Mouse (Mus musculus) ovary, postnatal 14 days (tissue): ENCODE results near the gene Arfgap3.
A peak's percentile ranks its signal among the peaks of the same experiment; 100 is the strongest.

Experiments used
- DNase-seq: peaks from one replicate; pipeline ENCODE4 v3.0.0; 2022; ENCODE audit warnings: low spot score

Gene Arfgap3

GRCm38 (mm10) chr15:83251176-83252004, 98.7 kb downstream of the Arfgap3 start, which contains the start of gene A4galt:
Gene A4galt (minus strand): TSS chr15:83251774.
- peak; percentile 63 for DNase-seq

GRCm38 (mm10) chr15:83250651-83251175, 99.3 kb downstream of the Arfgap3 start:
- no peak for DNase-seq
